Mouse (Mus musculus) adrenal gland, adult 2 months (tissue): ENCODE data around the gene Meis2. TPM values are rescaled to one million over a fixed set of nuclear protein-coding genes. Genes with fewer than 3 reads are reported as not detected.

Source experiments
- DNase-seq: peaks from one replicate; pipeline ENCODE4 v3.0.0; 2021
- polyA plus RNA-seq: library from polyadenylated mRNA; depleted of rRNA; stranded (reverse); fragments of >200 nt; gene quantifications from 2 replicates; pipeline ENCODE4 v1.2.3, GENCODE M21; 2012
- total RNA-seq, 2 experiments: library from RNA; stranded (reverse); gene quantifications; 2 replicates each; pipeline ENCODE4 v1.2.3; 2021

The Meis2 gene
- total and polyA plus RNA-seq, 3 experiments: 124 to 303 (median 211) TPM

- no peak for DNase-seq
These were observed 15.9 kb downstream of the Meis2 start for GRCm38 (mm10) chr2:116049710-116050109.

GRCm38 (mm10) chr2:116047365-116047764, 18.3 kb downstream of the Meis2 start:
- DNase-seq: no peak

GRCm38 (mm10) chr2:116045048-116045447, 20.6 kb downstream of the Meis2 start:
- no peak for DNase-seq

GRCm38 (mm10) chr2:116042934-116043698, 22.5 kb downstream of the Meis2 start:
- DNase-seq: no peak

- DNase-seq: no peak
These were observed 23.2 kb downstream of the Meis2 start for GRCm38 (mm10) chr2:116042447-116042846.

GRCm38 (mm10) chr2:116041683-116042262, 23.9 kb downstream of the Meis2 start:
- no peak for DNase-seq

GRCm38 (mm10) chr2:116035345-116035744, 30.3 kb downstream of the Meis2 start:
- DNase-seq: no peak

GRCm38 (mm10) chr2:116028127-116028526, 37.5 kb downstream of the Meis2 start:
- no peak for DNase-seq

GRCm38 (mm10) chr2:116022876-116023275, 42.8 kb downstream of the Meis2 start:
- DNase-seq: no peak

- no peak for DNase-seq
These were observed 43.7 kb downstream of the Meis2 start for GRCm38 (mm10) chr2:116021931-116022330.

GRCm38 (mm10) chr2:116021046-116021445, 44.6 kb downstream of the Meis2 start:
- no peak for DNase-seq

- no peak for DNase-seq
These were observed 45.1 kb downstream of the Meis2 start for GRCm38 (mm10) chr2:116020451-116020951.

- no peak for DNase-seq
These were observed 45.7 kb downstream of the Meis2 start for GRCm38 (mm10) chr2:116019959-116020358.

GRCm38 (mm10) chr2:116019466-116019794, 46.2 kb downstream of the Meis2 start:
- DNase-seq: no peak

- DNase-seq: no peak
These were observed 46.7 kb downstream of the Meis2 start for GRCm38 (mm10) chr2:116018781-116019465.

GRCm38 (mm10) chr2:116015520-116015919, 50.1 kb downstream of the Meis2 start:
- no peak for DNase-seq

- no peak for DNase-seq
These were observed 55.2 kb downstream of the Meis2 start for GRCm38 (mm10) chr2:116010469-116010868.

- DNase-seq: no peak
These were observed 55.6 kb downstream of the Meis2 start for GRCm38 (mm10) chr2:116010061-116010460.

GRCm38 (mm10) chr2:116009097-116009970, 56.3 kb downstream of the Meis2 start:
- no peak for DNase-seq

GRCm38 (mm10) chr2:116002354-116002753, 63.3 kb downstream of the Meis2 start:
- DNase-seq: no peak

- no peak for DNase-seq
These were observed 64.1 kb downstream of the Meis2 start for GRCm38 (mm10) chr2:116001352-116002138.
